Mouse (Mus musculus) Patski (cell line): ENCODE data around the gene Sec24c. TPM values are rescaled to one million over a fixed set of nuclear protein-coding genes. Genes with fewer than 3 reads are reported as not detected.
A peak's percentile ranks its signal among the peaks of the same experiment; 100 is the strongest.
"Not testable (repeated sequence)": the region's sequence is repeated elsewhere in the genome, so short reads cannot be mapped to it uniquely, and the experiment has no call there.

Experiments used
- ATAC-seq: fragments of 100-300 bp; one replicate; pipeline ENCODE4 v1.8.0; 2021
- CTCF ChIA-PET: fragments of 350-600 bp; sonication (Branson Sonifier 250); formaldehyde crosslinking; loops from one replicate; lab custom pipeline; 2022; ENCODE audit warnings: inconsistent platforms; lab: Charles Lee
- POLR2A ChIA-PET: fragments of 350-600 bp; sonication (Branson Sonifier 250); formaldehyde crosslinking; loops from one replicate; lab custom pipeline; 2022; ENCODE audit warnings: antibody characterized with exemption, inconsistent platforms; lab: Charles Lee
- DNase-seq: peaks from one replicate; pipeline ENCODE4 v3.0.0-alpha.2; 2011; ENCODE audit warnings: low read depth, low spot score
- H3K27me3 ChIP-seq: fragments of 371-371 bp; one replicate; pipeline ENCODE4 v1.5.1; 2021
- CTCF ChIP-seq: fragments of 100-300 bp; IDR thresholded peaks from one replicate; pipeline ENCODE4 v1.5.1; 2021
- in situ Hi-C: fragments of 300-500 bp; cut with MboI; formaldehyde crosslinking; loops from 3 replicates; pipeline ENCODE4 v1.11.1; 2018; ENCODE audit warnings: low pct_unique_long_range_greater_than_20kb, mixed read lengths
- polyA plus RNA-seq: library from polyadenylated mRNA; unstranded; gene quantifications from one replicate; pipeline ENCODE4 v1.2.3, GENCODE M21; 2021

Sec24c gene
- polyA plus RNA-seq, 1 experiment from 2014 or later: 113 TPM

DNA sequence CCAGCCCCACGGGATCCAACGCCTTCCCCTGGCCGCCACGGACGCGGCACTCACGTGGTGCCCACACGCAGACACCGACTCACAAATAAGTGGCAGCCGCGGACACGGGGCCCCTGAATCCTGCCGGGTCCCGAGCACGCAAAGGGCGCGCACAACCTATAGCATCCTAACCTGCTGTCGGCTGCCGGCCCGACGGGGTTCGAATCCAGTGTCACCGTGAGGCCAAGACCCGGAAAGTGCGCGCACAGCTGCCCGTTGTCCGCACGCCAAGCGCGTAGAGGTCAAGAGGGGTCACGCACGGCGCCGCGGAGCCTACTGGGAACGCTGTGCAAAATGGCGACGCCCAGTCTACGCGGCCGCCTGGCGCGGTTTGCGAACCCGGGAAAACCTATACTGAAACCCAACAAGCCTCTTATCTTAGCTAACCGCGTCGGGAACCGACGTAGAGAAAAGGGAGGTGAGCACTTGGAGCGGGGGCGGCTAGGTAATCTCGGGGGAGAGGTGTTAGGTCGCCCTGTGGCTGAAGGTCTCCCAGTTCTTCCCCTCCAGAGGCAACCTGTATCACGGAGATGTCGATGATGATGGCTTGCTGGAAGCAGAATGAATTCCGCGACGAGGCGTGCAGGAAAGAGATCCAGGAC, 28.8 kb downstream of the Sec24c start, which contains the start of gene Chchd1:
TSS of gene Chchd1 (plus strand) at position 266 of the 641 bp plus-strand sequence.
- CTCF ChIA-PET: no interaction called here
- no peak for TF ChIP-seq CTCF
- POLR2A ChIA-PET: interaction anchor here (1.7 kb wide), 1 partner anchor 10 kb away, joined by 5 read pairs; no protein-coding TSS in a partner anchor
- in situ Hi-C loops: no loop called here
- DNase-seq (no peak), ATAC-seq (peak; percentile 42)
- H3K27me3 ChIP-seq: no peaks in the 10 kb centered on the region

DNA sequence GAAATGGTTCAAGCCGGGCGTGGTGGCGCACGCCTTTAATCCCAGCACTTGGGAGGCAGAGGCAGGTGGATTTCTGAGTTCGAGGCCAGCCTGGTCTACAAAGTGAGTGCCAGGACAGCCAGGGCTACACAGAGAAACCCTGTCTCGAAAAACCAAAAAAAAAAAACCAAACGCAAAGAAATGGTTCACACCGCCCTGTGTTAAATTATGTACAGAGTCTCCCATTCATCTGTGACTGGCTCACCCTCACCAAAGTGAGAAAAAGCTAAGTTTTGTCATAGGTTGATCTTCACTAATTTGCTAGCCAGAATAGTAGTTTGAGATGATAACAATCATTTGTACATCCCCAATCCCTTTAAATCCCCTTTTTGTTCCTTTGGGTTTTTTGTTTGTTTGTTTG, 29.4 kb downstream of the Sec24c start:
- DNase-seq, CTCF ChIA-PET, H3K27me3 ChIP-seq, in situ Hi-C loops, ATAC-seq: not testable (repeated sequence)
- POLR2A ChIA-PET: interaction anchor here (1.7 kb wide), 1 partner anchor 10 kb away, joined by 5 read pairs; no protein-coding TSS in a partner anchor

DNA sequence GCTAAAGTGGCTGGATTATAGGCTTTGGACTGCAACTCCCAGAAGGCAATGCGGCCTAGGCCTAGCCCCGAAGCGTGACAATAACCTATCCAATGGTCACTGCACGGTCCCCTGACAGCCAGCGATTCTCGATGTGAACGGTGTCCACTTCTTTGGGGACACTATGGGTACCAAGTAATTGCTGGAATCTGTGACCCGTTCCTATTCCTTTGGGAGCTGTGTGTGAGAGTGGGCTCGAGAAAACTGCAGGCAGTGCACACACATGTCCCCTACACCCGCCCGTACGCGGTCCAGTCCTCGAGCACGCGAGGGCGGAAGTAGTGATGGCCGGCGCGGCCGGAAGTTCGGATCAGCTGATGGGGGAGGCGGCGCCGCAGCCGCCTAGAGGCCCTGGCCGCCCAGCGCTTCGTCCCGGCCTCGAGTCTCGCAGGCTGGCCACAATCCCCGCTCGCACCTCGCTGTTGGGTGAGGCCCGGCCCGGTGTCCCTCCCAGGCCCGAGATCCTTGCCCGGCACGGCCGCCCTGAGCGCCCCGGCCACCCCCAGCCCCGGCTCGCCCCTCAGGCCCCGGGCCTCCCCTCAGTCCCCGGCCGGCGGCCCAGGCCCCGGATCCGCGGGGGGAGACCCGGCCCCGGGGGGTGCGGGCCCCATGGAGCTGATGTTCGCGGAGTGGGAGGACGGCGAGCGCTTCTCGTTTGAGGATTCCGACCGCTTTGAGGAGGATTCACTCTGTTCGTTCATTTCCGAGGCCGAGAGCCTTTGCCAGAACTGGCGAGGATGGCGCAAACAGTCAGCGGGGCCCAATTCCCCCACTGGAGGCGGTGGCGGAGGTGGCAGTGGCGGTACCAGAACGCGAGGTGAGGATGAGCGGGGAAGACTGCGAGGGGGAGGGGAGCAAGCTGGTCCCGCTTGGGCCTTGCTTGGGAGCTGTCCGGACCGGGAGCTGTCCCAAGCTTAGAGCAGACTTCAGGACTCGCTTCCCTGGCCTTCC, 33.4 kb downstream of the Sec24c start, which contains the start of gene Zswim8:
TSS of gene Zswim8 (plus strand) at position 352 of the 990 bp plus-strand sequence.
- no peaks in the 10 kb centered on the region for H3K27me3 ChIP-seq
- DNase-seq: peak; percentile 72
- in situ Hi-C loops: no loop called here
- no peak for TF ChIP-seq CTCF
- ChIA-PET CTCF (interaction anchor here (1.4 to 1.7 kb wide), 2 partner anchors 9 to 95 kb away, joined by 5 read pairs; no protein-coding TSS in a partner anchor), POLR2A (interaction anchor here (0.6 to 1.9 kb wide), 10 partner anchors 8 to 325 kb away, joined by 3 to 7 read pairs (median 4); partner anchors contain the start of gene Camk2g)
- peak; percentile 86 for ATAC-seq

DNA sequence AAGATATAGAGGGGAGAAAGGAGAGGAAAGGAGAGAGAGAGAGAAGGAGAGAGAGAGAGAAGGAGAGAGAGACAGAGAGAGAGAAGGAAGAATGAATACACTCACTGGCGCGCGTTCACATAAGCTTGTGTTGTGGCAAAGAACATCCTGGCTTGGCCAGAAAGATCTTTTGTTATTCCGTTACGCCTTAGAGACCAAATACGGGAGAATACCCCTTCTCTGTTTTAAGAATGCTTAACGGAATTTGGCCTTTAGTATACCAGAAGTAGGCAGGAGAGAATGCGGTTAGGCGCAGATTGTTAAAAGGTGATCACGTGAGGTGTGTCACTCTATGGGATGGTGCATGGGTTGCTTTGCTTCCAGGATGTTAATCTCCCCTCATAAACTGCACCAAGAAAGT, 34.1 kb downstream of the Sec24c start:
- DNase-seq: no peak
- ATAC-seq: no peak
- TF ChIP-seq CTCF: no peak
- no peaks in the 10 kb centered on the region for H3K27me3 ChIP-seq
- in situ Hi-C loops: no loop called here
- ChIA-PET POLR2A (interaction anchor here (0.6 to 1.9 kb wide), 6 partner anchors 12 to 326 kb away, joined by 3 to 7 read pairs (median 4); partner anchors contain the start of gene Camk2g), CTCF (interaction anchor here (1.4 kb wide), 1 partner anchor 10 kb away, joined by 5 read pairs; no protein-coding TSS in a partner anchor)

DNA sequence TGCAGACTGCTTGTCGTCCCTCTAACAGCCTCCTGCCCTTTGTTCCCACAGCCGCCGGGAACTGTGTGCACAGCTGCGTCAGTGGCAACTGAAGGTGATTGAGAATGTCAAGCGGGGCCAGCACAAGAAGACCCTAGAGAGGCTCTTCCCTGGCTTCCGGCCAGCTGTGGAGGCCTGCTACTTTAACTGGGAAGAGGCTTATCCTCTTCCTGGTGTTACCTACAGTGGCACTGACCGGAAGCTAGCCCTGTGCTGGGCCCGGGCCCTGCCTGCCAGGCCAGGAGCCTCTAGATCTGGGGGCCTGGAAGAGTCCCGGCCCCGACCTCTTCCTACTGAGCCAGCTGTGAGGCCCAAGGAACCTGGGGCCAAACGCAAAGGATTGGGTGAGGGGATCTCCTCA, 39.7 kb downstream of the Sec24c start:
- ChIA-PET CTCF (no interaction called here), POLR2A (no interaction called here)
- in situ Hi-C loops: no loop called here
- TF ChIP-seq CTCF: no peak
- no peaks in the 10 kb centered on the region for H3K27me3 ChIP-seq
- no peak for ATAC-seq
- no peak for DNase-seq

DNA sequence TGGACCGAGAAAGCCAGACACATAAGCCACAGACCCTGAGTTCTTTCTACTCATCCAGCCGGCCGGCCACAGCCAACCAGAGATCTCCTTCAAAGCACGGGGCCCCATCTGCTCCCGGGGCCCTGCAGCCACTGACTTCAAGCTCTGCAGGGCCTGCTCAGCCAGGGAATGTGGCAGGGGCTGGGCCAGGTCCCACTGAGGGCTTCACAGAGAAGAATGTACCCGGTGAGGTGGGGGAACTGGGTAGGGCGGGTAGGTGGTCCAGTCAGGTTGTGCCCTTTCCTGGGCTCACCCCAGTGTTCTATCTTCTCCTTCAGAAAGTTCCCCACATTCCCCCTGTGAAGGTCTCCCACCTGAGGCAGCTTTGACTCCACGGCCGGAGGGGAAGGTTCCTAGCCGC, 44.3 kb downstream of the Sec24c start:
- TF ChIP-seq CTCF: no peak
- ChIA-PET POLR2A (no interaction called here), CTCF (interaction anchor here (1.7 kb wide), 1 partner anchor 15 kb away, joined by 5 read pairs; no protein-coding TSS in a partner anchor)
- no peaks in the 10 kb centered on the region for H3K27me3 ChIP-seq
- no peak for DNase-seq
- in situ Hi-C loops: no loop called here
- ATAC-seq: no peak

DNA sequence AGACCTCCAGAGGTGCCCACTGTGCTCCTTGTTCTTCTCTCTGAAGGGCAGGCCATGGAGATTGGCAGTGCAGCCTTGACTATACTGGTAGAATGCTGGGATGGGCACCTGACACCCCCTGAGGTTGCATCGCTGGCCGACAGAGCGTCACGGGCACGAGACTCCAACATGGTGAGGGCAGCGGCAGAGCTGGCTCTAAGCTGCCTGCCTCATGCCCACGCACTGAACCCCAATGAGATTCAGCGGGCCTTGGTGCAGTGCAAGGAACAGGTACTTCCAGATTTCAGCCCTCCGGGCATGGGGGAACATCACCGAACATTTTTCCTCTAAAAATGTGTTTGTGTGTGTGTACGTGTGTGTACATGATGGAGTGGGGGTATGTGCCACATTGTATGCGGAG, 45.7 kb downstream of the Sec24c start:
- ATAC-seq: no peak
- no peaks in the 10 kb centered on the region for H3K27me3 ChIP-seq
- CTCF ChIA-PET: no interaction called here
- in situ Hi-C loops: no loop called here
- no peak for DNase-seq
- TF ChIP-seq CTCF: no peak
- POLR2A ChIA-PET: no interaction called here

DNA sequence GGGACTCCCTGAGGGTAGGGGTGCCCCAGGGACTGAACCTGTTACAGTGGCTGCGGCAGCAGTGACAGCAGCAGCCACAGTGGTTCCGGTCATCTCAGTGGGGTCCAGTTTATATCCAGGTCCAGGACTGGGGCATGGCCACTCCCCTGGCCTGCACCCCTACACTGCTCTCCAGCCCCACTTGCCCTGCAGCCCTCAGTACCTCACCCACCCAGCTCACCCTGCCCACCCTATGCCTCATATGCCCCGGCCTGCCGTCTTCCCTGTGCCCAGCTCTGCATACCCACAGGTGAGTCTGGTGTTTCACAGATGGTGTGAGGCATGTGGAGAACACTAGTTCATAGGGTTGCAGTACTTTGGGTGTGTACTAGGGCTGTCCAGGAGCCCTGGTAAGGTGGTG, 47.3 kb downstream of the Sec24c start:
- DNase-seq: no peak
- TF ChIP-seq CTCF: no peak
- no peaks in the 10 kb centered on the region for H3K27me3 ChIP-seq
- in situ Hi-C loops: no loop called here
- no peak for ATAC-seq
- ChIA-PET POLR2A (interaction anchor here (1.4 kb wide), 1 partner anchor 14 kb away, joined by 4 read pairs; the partner anchor contains the start of gene Zswim8), CTCF (no interaction called here)

DNA sequence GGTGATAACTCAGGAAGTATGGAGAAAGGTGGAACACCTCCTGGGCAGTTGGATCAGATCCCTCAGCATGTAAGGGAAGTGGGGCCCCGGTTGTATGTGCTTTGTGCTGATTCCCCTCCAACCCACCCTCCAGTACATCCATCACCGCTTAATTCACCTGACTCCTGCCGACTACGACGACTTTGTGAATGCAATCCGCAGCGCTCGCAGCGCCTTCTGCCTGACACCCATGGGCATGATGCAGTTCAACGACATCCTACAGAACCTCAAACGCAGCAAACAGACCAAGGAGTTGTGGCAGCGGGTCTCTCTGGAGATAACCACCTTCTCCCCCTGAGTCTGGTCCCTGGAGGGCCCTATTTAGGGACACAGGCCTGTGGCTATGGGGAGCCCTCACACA, 48.9 kb downstream of the Sec24c start:
- no peak for TF ChIP-seq CTCF
- no peaks in the 10 kb centered on the region for H3K27me3 ChIP-seq
- in situ Hi-C loops: no loop called here
- POLR2A ChIA-PET: no interaction called here
- CTCF ChIA-PET: interaction anchor here (1.5 to 1.8 kb wide), 2 partner anchors 10 to 14 kb away, joined by 6 to 7 read pairs; no protein-coding TSS in a partner anchor
- DNase-seq: no peak
- no peak for ATAC-seq

DNA sequence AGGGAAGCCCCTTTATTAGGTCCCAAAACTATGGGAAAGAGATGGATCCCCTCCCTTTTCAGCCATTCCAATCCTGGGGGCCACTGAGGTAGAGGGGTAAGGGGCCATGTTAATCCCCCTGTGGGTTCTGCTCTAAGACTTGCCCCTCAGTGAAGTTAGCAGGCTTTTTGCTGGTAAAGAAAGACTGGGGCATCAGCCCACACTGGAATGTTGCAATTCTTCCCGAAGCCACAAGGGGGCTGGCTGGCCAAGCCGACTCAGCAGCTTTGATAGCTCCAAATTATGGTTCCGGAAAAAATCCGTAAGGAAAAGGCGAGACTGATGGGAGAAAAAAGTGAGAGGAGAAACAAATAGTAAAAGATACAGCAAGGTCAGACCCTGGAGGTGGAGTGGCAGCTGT, 49.9 kb downstream of the Sec24c start:
- ChIA-PET CTCF (interaction anchor here (1.5 to 1.8 kb wide), 2 partner anchors 9 to 13 kb away, joined by 6 to 7 read pairs; no protein-coding TSS in a partner anchor), POLR2A (no interaction called here)
- ATAC-seq (no peak), DNase-seq (no peak)
- H3K27me3 ChIP-seq: no peaks in the 10 kb centered on the region
- in situ Hi-C loops: no loop called here
- TF ChIP-seq CTCF: no peak
